Mouse (Mus musculus): Measurements from ENCODE around the gene Gm2012.
"Not testable (repeated sequence)": the region's sequence is repeated elsewhere in the genome, so short reads cannot be mapped to it uniquely, and the experiment has no call there.

The Gm2012 gene

GRCm38 (mm10) chrX:26231255-26231654 is at the start of gene Gm2012:
Gm2012 (minus strand) TSS chrX:26231355.
- not testable (repeated sequence) for DNase-seq

GRCm38 (mm10) chrX:26159146-26159545 is 72.0 kb downstream of the Gm2012 start:
- not testable (repeated sequence) for DNase-seq

Data from lung, postnatal 4 days (tissue).